Mouse (Mus musculus) midbrain, embryonic 13.5 days (tissue): Measurements from ENCODE around the gene Fam183b. TPM values are rescaled to one million over a fixed set of nuclear protein-coding genes. Genes with fewer than 3 reads are reported as not detected.
A peak's percentile ranks its signal among the peaks of the same experiment; 100 is the strongest.
"Not testable (repeated sequence)": the region's sequence is repeated elsewhere in the genome, so short reads cannot be mapped to it uniquely, and the experiment has no call there.

ENCODE experiments used
- ATAC-seq: fragments of 200-750 bp; cut with Nextera tagmentation; 2 replicates; pipeline ENCODE4 v1.8.0; 2017; ENCODE audit warnings: mild to moderate bottlenecking, moderate TSS enrichment, moderate library complexity
- H3K27ac ChIP-seq: fragments of 300-500 bp; sonication (generic); 2 replicates; pipeline ENCODE4 v1.5.1; 2015; ENCODE audit warnings: inconsistent platforms, mild to moderate bottlenecking, moderate library complexity
- H3K27me3 ChIP-seq: fragments of 300-500 bp; sonication (generic); 2 replicates; pipeline ENCODE4 v1.6.1; 2015; ENCODE audit warnings: mild to moderate bottlenecking, inconsistent platforms
- H3K36me3 ChIP-seq: fragments of 300-500 bp; sonication (generic); 2 replicates; pipeline ENCODE4 v1.6.1; 2015; ENCODE audit warnings: mild to moderate bottlenecking, inconsistent platforms
- H3K4me1 ChIP-seq: fragments of 300-500 bp; sonication (generic); replicated peaks from 2 replicates; pipeline ENCODE4 v1.6.1; 2015; ENCODE audit warnings: inconsistent platforms
- H3K4me2 ChIP-seq: fragments of 300-500 bp; sonication (generic); replicated peaks from 2 replicates; pipeline ENCODE4 v1.6.1; 2015; ENCODE audit warnings: moderate library complexity, mild to moderate bottlenecking, inconsistent platforms
- H3K4me3 ChIP-seq: fragments of 300-500 bp; sonication (generic); replicated peaks from 2 replicates; pipeline ENCODE4 v1.5.1; 2015; ENCODE audit warnings: mild to moderate bottlenecking, inconsistent platforms
- H3K9ac ChIP-seq: fragments of 300-500 bp; sonication (generic); replicated peaks from 2 replicates; pipeline ENCODE4 v1.6.1; 2015; ENCODE audit warnings: mild to moderate bottlenecking, inconsistent platforms
- H3K9me3 ChIP-seq: fragments of 300-500 bp; sonication (generic); 2 replicates; pipeline ENCODE4 v1.6.1; 2016; ENCODE audit warnings: mild to moderate bottlenecking, inconsistent platforms
- WGBS: fragments of 180-500 bp; shearing (Covaris S2); methylation state at CpG from one replicate; pipeline ENCODE4 v1.1.7; 2015; 5-methylcytosine and 5-hydroxymethylcytosine counted together
- polyA plus RNA-seq: library from polyadenylated mRNA; unstranded; fragments of >200 nt; fragmentation: Nextera tagmentation; extraction: Ambion mirVana; gene quantifications from 2 replicates; pipeline ENCODE4 v1.2.1, GENCODE M21; 2015

Fam183b gene
- 2.4 and 7.3 TPM in 2 replicates for polyA plus RNA-seq

GRCm38 (mm10) chr11:58801558-58802228 lies at the start of gene Fam183b:
Gene Fam183b, minus strand, starts transcription at chr11:58801960.
- 30% methylated on average over 14 of the region's 14 CpGs for WGBS
- ATAC-seq, result peak; percentile 82
- Histone ChIP-seq H3K4me3 (no peak within 1 kb of the TSS), H3K9ac (0 out of 2 replicates have a peak within 1 kb of the TSS, but pooled peaks have one; percentile 4), H3K27me3 (no peaks in the 10 kb centered on the region), H3K9me3 (no peaks in the 10 kb centered on the region), H3K4me2 (peak within 1 kb of the TSS; percentile 41), H3K4me1 (peaks cover 14% of the 10 kb centered on the region), H3K36me3 (no peaks in the 10 kb centered on the region), H3K27ac (no peak within 1 kb of the TSS)

- no peaks in the 10 kb centered on the region for H3K9me3 ChIP-seq
- no peak overlapping the region for H3K27ac ChIP-seq
- no peak overlapping the region for H3K4me2 ChIP-seq
- whole genome bisulfite sequencing, result 73% methylated on average over 2 of the region's 2 CpGs
- H3K4me1 ChIP-seq, result peaks cover 16% of the 10 kb centered on the region
- ATAC-seq, result no peak
- peaks cover 48% of the 10 kb centered on the region for H3K36me3 ChIP-seq
- no peaks in the 10 kb centered on the region for H3K27me3 ChIP-seq
- no peak overlapping the region for H3K9ac ChIP-seq
- no peak overlapping the region for H3K4me3 ChIP-seq
Observed at GRCm38 (mm10) chr11:58849731-58850130, 48.0 kb upstream of the Fam183b start.

- Histone ChIP-seq H3K36me3 (peaks cover 39% of the 10 kb centered on the region), H3K9me3 (no peaks in the 10 kb centered on the region), H3K27ac (peak overlapping the region; percentile 76; the same call in 1 of the 2 replicates), H3K4me2 (peak overlapping the region; percentile 84), H3K27me3 (no peaks in the 10 kb centered on the region), H3K4me3 (peak overlapping the region; percentile 90), H3K9ac (peak overlapping the region; percentile 93), H3K4me1 (peaks cover 16% of the 10 kb centered on the region)
- peak; percentile 12; the same call in 1 of the 2 replicates for ATAC-seq
- WGBS, result 47% methylated on average over 9 of the region's 9 CpGs
Observed at GRCm38 (mm10) chr11:58847636-58848035, 45.9 kb upstream of the Fam183b start.

GRCm38 (mm10) chr11:58846919-58847461 lies 45.2 kb upstream of the Fam183b start, which contains the start of gene Gm12258:
Gene Gm12258, plus strand, starts transcription at chr11:58847158.
- Histone ChIP-seq H3K4me3 (peak within 1 kb of the TSS; percentile 90), H3K27me3 (no peaks in the 10 kb centered on the region), H3K9me3 (no peaks in the 10 kb centered on the region), H3K4me1 (peaks cover 16% of the 10 kb centered on the region), H3K27ac (peak within 1 kb of the TSS; percentile 76), H3K9ac (peak within 1 kb of the TSS; percentile 93), H3K4me2 (peak within 1 kb of the TSS; percentile 84), H3K36me3 (peaks cover 32% of the 10 kb centered on the region)
- WGBS, result under 1% methylated on average over 24 of the region's 24 CpGs
- ATAC-seq, result peak; percentile 100

GRCm38 (mm10) chr11:58838951-58839350 lies 37.2 kb upstream of the Fam183b start, which contains the start of gene Olfr311:
Gene Olfr311, plus strand, starts transcription at chr11:58839251.
- not testable (repeated sequence) for ATAC-seq, H3K4me2 ChIP-seq, H3K27me3 ChIP-seq, H3K9me3 ChIP-seq, H3K4me1 ChIP-seq, H3K4me3 ChIP-seq, H3K27ac ChIP-seq, H3K36me3 ChIP-seq, H3K9ac ChIP-seq

GRCm38 (mm10) chr11:58832541-58832940 lies 30.8 kb upstream of the Fam183b start:
- H3K4me1 ChIP-seq, H3K27me3 ChIP-seq, H3K9ac ChIP-seq, ATAC-seq, H3K36me3 ChIP-seq, H3K4me3 ChIP-seq, H3K4me2 ChIP-seq, H3K27ac ChIP-seq, H3K9me3 ChIP-seq: not testable (repeated sequence)
- WGBS, result 90% methylated on average over 3 of the region's 3 CpGs

GRCm38 (mm10) chr11:58829764-58830163 lies 28.0 kb upstream of the Fam183b start:
- no peak overlapping the region for H3K27ac ChIP-seq
- 81% methylated on average over 3 of the region's 3 CpGs for WGBS
- H3K4me1 ChIP-seq, result no peaks in the 10 kb centered on the region
- no peaks in the 10 kb centered on the region for H3K9me3 ChIP-seq
- no peak overlapping the region for H3K9ac ChIP-seq
- no peaks in the 10 kb centered on the region for H3K27me3 ChIP-seq
- H3K4me2 ChIP-seq, result no peak overlapping the region
- ATAC-seq, result no peak
- H3K4me3 ChIP-seq, result no peak overlapping the region
- H3K36me3 ChIP-seq, result no peaks in the 10 kb centered on the region

- H3K9me3 ChIP-seq, H3K4me1 ChIP-seq, H3K27me3 ChIP-seq, H3K9ac ChIP-seq, H3K27ac ChIP-seq, ATAC-seq, H3K36me3 ChIP-seq, H3K4me3 ChIP-seq, H3K4me2 ChIP-seq: not testable (repeated sequence)
Observed at GRCm38 (mm10) chr11:58828937-58829336, 27.2 kb upstream of the Fam183b start, which contains the start of gene Olfr312. Gene Olfr312, plus strand, starts transcription at chr11:58829237.

GRCm38 (mm10) chr11:58815676-58816075 lies 13.9 kb upstream of the Fam183b start:
- Histone ChIP-seq H3K4me2 (no peak overlapping the region), H3K4me1 (no peaks in the 10 kb centered on the region), H3K9me3 (no peaks in the 10 kb centered on the region), H3K27ac (no peak overlapping the region), H3K36me3 (no peaks in the 10 kb centered on the region), H3K27me3 (no peaks in the 10 kb centered on the region), H3K9ac (no peak overlapping the region), H3K4me3 (no peak overlapping the region)
- ATAC-seq, result no peak
- 97% methylated on average over 1 of the region's 1 CpGs for WGBS

GRCm38 (mm10) chr11:58814700-58815099 lies 12.9 kb upstream of the Fam183b start, which contains the start of gene Olfr313:
Gene Olfr313, plus strand, starts transcription at chr11:58815000.
- not testable (repeated sequence) for H3K4me2 ChIP-seq, H3K9ac ChIP-seq, H3K27ac ChIP-seq, ATAC-seq, H3K4me3 ChIP-seq, H3K4me1 ChIP-seq, H3K9me3 ChIP-seq, H3K36me3 ChIP-seq, H3K27me3 ChIP-seq
- 63% methylated on average over 1 of the region's 1 CpGs for WGBS

GRCm38 (mm10) chr11:58812001-58812400 lies 10.2 kb upstream of the Fam183b start:
- no peak overlapping the region for H3K4me2 ChIP-seq
- WGBS, result 8% methylated on average over 1 of the region's 1 CpGs
- H3K27ac ChIP-seq, result no peak overlapping the region
- H3K27me3 ChIP-seq, result no peaks in the 10 kb centered on the region
- no peak overlapping the region for H3K9ac ChIP-seq
- no peak for ATAC-seq
- H3K36me3 ChIP-seq, result no peaks in the 10 kb centered on the region
- H3K4me1 ChIP-seq, result no peaks in the 10 kb centered on the region
- no peak overlapping the region for H3K4me3 ChIP-seq
- no peaks in the 10 kb centered on the region for H3K9me3 ChIP-seq

- Histone ChIP-seq H3K4me3 (no peak overlapping the region), H3K4me1 (peaks cover 14% of the 10 kb centered on the region), H3K36me3 (no peaks in the 10 kb centered on the region), H3K27ac (no peak overlapping the region), H3K9me3 (no peaks in the 10 kb centered on the region), H3K4me2 (no peak overlapping the region), H3K9ac (no peak overlapping the region), H3K27me3 (no peaks in the 10 kb centered on the region)
- 85% methylated on average over 2 of the region's 2 CpGs for WGBS
- no peak for ATAC-seq
Observed at GRCm38 (mm10) chr11:58804393-58804792, 2.6 kb upstream of the Fam183b start.
